Mouse (Mus musculus) Patski (cell line): ENCODE data around the gene Lxn. TPM values are rescaled to one million over a fixed set of nuclear protein-coding genes. Genes with fewer than 3 reads are reported as not detected.

Experiments used
- ATAC-seq: fragments of 100-300 bp; one replicate; pipeline ENCODE4 v1.8.0; 2021
- CTCF ChIA-PET: fragments of 350-600 bp; sonication (Branson Sonifier 250); formaldehyde crosslinking; loops from one replicate; lab custom pipeline; 2022; ENCODE audit warnings: inconsistent platforms; lab: Charles Lee
- POLR2A ChIA-PET: fragments of 350-600 bp; sonication (Branson Sonifier 250); formaldehyde crosslinking; loops from one replicate; lab custom pipeline; 2022; ENCODE audit warnings: antibody characterized with exemption, inconsistent platforms; lab: Charles Lee
- DNase-seq: peaks from one replicate; pipeline ENCODE4 v3.0.0-alpha.2; 2011; ENCODE audit warnings: low read depth, low spot score
- H3K27me3 ChIP-seq: fragments of 371-371 bp; one replicate; pipeline ENCODE4 v1.5.1; 2021
- CTCF ChIP-seq: fragments of 100-300 bp; IDR thresholded peaks from one replicate; pipeline ENCODE4 v1.5.1; 2021
- in situ Hi-C: fragments of 300-500 bp; cut with MboI; formaldehyde crosslinking; loops from 3 replicates; pipeline ENCODE4 v1.11.1; 2018; ENCODE audit warnings: low pct_unique_long_range_greater_than_20kb, mixed read lengths
- polyA plus RNA-seq: library from polyadenylated mRNA; unstranded; gene quantifications from one replicate; pipeline ENCODE4 v1.2.3, GENCODE M21; 2021

Lxn gene
- polyA plus RNA-seq, 1 experiment from 2014 or later, result 74.6 TPM

DNA sequence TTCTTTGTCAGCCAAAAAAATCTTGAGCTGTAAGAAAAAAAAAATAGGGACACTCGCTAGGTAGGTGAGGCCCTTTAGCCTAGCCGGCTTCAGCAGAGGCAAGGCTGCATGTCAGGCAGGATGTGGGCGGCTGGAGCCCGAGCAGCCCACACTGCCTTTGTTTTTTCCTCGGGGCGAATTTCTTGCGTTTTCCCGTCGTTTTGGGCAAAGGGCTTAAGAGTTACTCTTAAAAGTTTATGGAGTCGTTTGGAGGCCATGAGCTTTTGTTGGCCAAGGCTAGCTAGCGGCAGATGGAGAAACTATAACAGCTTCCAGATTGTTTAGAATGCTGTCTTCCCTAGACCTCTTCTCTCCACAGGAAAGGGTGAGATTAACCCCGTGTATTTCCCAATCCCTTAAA is 725 bp downstream of the Lxn start:
- DNase-seq (no peak), ATAC-seq (peak; percentile 21)
- in situ Hi-C loops, result no loop called here
- no peaks in the 10 kb centered on the region for H3K27me3 ChIP-seq
- TF ChIP-seq CTCF, result no peak
- CTCF ChIA-PET, result interaction anchor here (1.1 to 3.0 kb wide), 10 partner anchors 12 to 105 kb away, joined by 3 to 12 read pairs (median 5); partner anchors contain the start of gene Gfm1
- POLR2A ChIA-PET, result interaction anchor here (0.7 to 1.2 kb wide), 5 partner anchors 11 to 282 kb away, joined by 3 to 5 read pairs (median 4); no protein-coding TSS in a partner anchor

- DNase-seq (no peak), ATAC-seq (no peak)
- POLR2A ChIA-PET, result interaction anchor here (1.1 to 1.2 kb wide), 2 partner anchors 10 to 20 kb away, joined by 3 to 5 read pairs; no protein-coding TSS in a partner anchor
- H3K27me3 ChIP-seq, result no peaks in the 10 kb centered on the region
- in situ Hi-C loops, result no loop called here
- CTCF ChIA-PET, result interaction anchor here (1.1 to 3.0 kb wide), 7 partner anchors 11 to 106 kb away, joined by 4 to 12 read pairs (median 5); partner anchors contain the start of gene Gfm1
- TF ChIP-seq CTCF, result no peak
Observed at GRCm38 (mm10) chr3:67462578-67462977, 1.1 kb downstream of the Lxn start.

DNA sequence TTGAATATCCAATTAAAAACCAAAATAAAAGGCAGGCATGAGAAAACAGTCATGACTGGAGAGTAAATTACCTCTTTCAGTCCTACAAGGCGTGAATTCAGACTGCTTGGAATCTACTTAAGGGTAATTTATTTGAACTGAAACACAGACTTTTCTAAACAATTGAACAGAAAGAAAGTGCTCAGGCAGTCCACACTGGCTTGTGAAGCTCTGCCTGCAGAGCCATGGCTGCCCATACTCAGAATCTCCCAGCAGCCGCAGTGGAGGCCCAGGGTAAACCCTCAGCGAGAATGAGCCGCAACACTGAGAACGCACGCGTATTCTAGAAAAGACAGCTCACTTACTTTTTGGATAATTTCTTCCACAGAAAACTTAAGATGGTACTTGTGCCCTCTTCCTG is 1.7 kb downstream of the Lxn start:
- in situ Hi-C loops, result no loop called here
- no peaks in the 10 kb centered on the region for H3K27me3 ChIP-seq
- CTCF ChIA-PET, result interaction anchor here (3.0 kb wide), 1 partner anchor 32 kb away, joined by 8 read pairs; the partner anchor contains the start of gene Gfm1
- POLR2A ChIA-PET, result interaction anchor here (1.1 kb wide), 1 partner anchor 20 kb away, joined by 5 read pairs; no protein-coding TSS in a partner anchor
- no peak for TF ChIP-seq CTCF
- ATAC-seq, result no peak
- no peak for DNase-seq

DNA sequence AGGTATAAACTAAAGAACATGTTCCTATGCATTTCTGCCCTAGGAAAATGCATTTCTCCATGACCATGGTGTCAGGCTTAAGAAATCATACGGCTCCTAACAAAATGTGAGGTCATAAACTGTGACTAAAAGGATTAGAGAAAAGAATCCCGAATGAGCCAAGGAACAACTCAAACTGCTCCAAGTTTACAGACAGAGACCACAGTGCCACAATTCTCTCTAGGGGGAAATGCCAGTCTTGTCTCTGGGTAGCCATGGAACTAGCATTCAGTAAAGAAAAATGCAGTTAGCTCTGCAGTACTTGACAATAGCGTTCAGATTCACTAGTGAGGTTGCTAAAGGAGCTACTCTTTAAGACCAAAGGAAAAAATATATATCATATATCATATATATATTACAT is 3.8 kb downstream of the Lxn start:
- ChIA-PET POLR2A (no interaction called here), CTCF (interaction anchor here (2.2 kb wide), 1 partner anchor 13 kb away, joined by 5 read pairs; no protein-coding TSS in a partner anchor)
- in situ Hi-C loops, result no loop called here
- DNase-seq, result no peak
- no peaks in the 10 kb centered on the region for H3K27me3 ChIP-seq
- ATAC-seq, result no peak
- TF ChIP-seq CTCF, result no peak

DNA sequence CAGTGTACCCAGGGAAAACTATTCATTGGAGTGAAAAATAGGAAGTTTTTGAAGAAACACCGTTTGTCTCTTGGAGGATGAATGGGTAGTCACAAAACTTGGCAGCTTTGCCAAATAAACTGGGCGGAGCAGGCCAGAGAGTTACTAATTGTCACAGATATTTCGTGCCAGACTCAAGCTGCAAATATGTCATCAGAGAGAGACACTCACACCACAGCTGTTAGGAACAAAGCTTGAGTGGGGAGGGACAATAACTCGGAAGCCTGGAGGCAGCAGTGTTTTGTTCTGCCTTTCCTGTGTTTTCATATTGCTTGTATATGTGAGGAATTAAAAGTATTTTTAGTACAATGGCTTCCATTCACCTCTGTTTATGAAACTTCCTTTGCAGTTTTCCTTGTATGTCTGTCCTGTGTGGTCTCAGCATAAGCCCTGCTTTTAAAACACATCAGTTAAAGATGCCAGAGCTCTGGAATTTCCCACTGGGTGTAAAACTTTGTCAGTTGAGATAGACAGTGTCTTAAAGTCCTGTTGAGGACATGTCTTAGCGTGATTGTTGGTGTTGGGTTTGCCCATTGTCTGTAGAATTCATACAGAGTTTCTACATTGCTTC is 13.0 kb downstream of the Lxn start:
- no peak for ATAC-seq
- in situ Hi-C loops, result no loop called here

GRCm38 (mm10) chr3:67449660-67450059 is 14.1 kb downstream of the Lxn start:
- no peaks in the 10 kb centered on the region for H3K27me3 ChIP-seq
- in situ Hi-C loops, result no loop called here
- ChIA-PET CTCF (interaction anchor here (1.0 to 3.8 kb wide), 4 partner anchors 8 to 20 kb away, joined by 3 to 14 read pairs (median 4); partner anchors contain the start of genes Gfm1 and Lxn), POLR2A (no interaction called here)
- no peak for ATAC-seq
- DNase-seq, result no peak
- TF ChIP-seq CTCF, result no peak

More for the DNA sequence above, 13.0 kb downstream of the Lxn start:
- DNase-seq, result no peak
- H3K27me3 ChIP-seq, result no peaks in the 10 kb centered on the region
- ChIA-PET POLR2A (no interaction called here), CTCF (interaction anchor here (1.2 to 3.8 kb wide), 4 partner anchors 9 to 21 kb away, joined by 3 to 14 read pairs (median 5); partner anchors contain the start of gene Gfm1)
- TF ChIP-seq CTCF, result no peak

DNA sequence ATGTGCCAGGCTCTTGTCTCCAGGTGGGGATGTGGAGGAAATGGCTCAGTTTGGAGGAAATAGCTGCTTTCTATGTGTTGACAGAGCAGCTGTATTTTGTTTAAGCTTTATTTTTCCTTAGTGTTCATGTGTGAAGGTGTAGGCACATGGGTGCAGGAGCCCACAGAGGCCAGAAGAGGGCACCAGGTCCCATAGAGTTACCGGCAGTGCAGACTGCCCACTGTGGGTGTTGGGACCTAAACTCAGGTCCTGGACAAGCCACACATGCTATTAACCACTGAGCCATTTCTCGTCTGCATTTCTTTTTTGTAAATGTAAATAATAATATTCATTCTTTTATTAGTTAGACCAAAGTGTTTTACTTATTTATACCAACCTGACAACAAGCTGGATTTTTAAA is 16.6 kb downstream of the Lxn start:
- no peaks in the 10 kb centered on the region for H3K27me3 ChIP-seq
- no peak for TF ChIP-seq CTCF
- ATAC-seq, result peak; percentile 77
- in situ Hi-C loops, result no loop called here
- DNase-seq, result no peak
- ChIA-PET POLR2A (interaction anchor here (0.6 to 0.7 kb wide), 3 partner anchors 14 to 1216 kb away, joined by 3 read pairs; no protein-coding TSS in a partner anchor), CTCF (interaction anchor here (1.0 to 2.0 kb wide), 7 partner anchors 10 to 119 kb away, joined by 4 to 9 read pairs (median 5); partner anchors contain the start of genes Gfm1 and Lxn)

- CTCF ChIA-PET, result interaction anchor here (0.7 to 1.3 kb wide), 3 partner anchors 18 to 134 kb away, joined by 3 read pairs; no protein-coding TSS in a partner anchor
- no peak for TF ChIP-seq CTCF
- in situ Hi-C loops, result loop anchor here (5.0 kb wide), 1 partner anchor 82 kb away; no protein-coding TSS in a partner anchor
- H3K27me3 ChIP-seq, result no peaks in the 10 kb centered on the region
- POLR2A ChIA-PET, result interaction anchor here (0.5 kb wide), 1 partner anchor 859 kb away, joined by 3 read pairs; no protein-coding TSS in a partner anchor
- ATAC-seq (no peak), DNase-seq (no peak)
Observed at GRCm38 (mm10) chr3:67434011-67434410, 29.7 kb downstream of the Lxn start.

DNA sequence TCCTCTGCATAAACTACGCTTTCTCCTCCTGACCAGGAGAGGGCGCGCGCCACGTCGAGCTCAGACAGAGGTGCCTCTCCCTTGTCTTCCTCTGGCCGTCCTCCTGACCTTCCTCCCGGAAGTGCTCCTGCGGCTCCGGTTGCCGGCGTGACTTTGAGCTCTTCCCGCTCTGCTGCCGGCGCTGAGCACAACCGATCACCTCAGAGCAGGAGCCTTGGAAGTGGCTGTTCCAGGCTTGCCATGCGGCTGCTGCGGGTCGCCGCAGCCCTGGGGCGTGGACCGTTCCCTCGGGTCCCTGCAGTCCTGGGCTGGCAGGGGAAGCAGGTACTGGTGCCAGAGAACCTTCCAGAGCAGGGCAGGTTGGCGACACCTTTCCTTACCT is 33.7 kb downstream of the Lxn start, which contains the start of gene Gfm1:
Gfm1 (plus strand) TSS at position 98 of the 382 bp plus-strand sequence.
- DNase-seq, result peak; percentile 71
- TF ChIP-seq CTCF, result peak; percentile 99
- POLR2A ChIA-PET, result interaction anchor here (0.5 to 1.6 kb wide), 2 partner anchors 56 to 674 kb away, joined by 5 read pairs; partner anchors contain the start of genes Gm17402 and Mlf1
- peak; percentile 96 for ATAC-seq
- CTCF ChIA-PET, result interaction anchor here (0.6 to 2.5 kb wide), 28 partner anchors 9 to 1095 kb away, joined by 3 to 18 read pairs (median 4); partner anchors contain the start of gene Lxn
- in situ Hi-C loops, result loop anchor here (5.0 kb wide), 1 partner anchor 78 kb away; no protein-coding TSS in a partner anchor
- no peaks in the 10 kb centered on the region for H3K27me3 ChIP-seq

DNA sequence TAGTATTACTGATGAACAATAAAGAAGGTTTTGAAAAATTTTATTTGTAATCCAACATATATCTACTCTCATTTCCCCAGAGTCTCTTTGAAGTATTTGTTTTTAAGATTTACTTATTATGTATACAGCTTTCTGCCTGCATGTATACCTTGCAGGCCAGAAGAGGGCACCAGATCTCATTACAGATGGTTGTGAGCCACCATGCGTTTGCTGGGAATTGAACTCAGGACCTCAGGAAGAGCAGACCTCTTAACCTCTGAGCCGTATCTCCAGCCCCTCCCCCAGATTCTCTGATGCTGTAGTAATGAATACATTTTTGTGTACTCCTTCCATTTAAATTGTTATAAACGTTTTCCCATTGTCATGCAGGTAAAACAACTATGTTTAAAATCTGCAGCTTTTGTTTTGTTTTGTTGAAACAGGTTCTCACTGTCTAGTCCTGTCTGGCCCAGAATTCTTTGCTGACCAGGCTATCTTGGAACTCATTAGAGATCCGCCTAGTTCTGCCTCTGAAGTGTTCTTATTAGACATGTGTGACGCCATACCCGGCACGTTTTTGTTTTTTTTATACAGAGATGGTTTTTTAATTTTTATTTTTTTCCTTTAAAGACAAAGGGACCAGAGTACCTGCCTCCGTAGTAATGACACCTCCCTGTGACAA is 34.3 kb downstream of the Lxn start:
- TF ChIP-seq CTCF, result peak; percentile 10
- in situ Hi-C loops, result no loop called here
- DNase-seq (no peak), ATAC-seq (peak; percentile 46)
- H3K27me3 ChIP-seq, result no peaks in the 10 kb centered on the region
- CTCF ChIA-PET, result interaction anchor here (0.8 to 2.5 kb wide), 24 partner anchors 9 to 139 kb away, joined by 3 to 18 read pairs (median 4); partner anchors contain the start of gene Lxn
- POLR2A ChIA-PET, result interaction anchor here (0.5 to 1.6 kb wide), 2 partner anchors 55 to 674 kb away, joined by 5 read pairs; partner anchors contain the start of genes Gm17402 and Mlf1

Other genes with a start within 250 kb of the Lxn start
- gene Mlf1, start 89.8 kb downstream of the Lxn start, polyA plus RNA-seq, result 6.7 TPM
- not detected for gene Gm17402, start 88.8 kb downstream of the Lxn start, polyA plus RNA-seq
- 150 TPM for gene Gfm1, start 33.8 kb downstream of the Lxn start, polyA plus RNA-seq
- gene Rarres1, start 51.6 kb upstream of the Lxn start, polyA plus RNA-seq, result not detected
- gene Mfsd1, start 118.8 kb upstream of the Lxn start, polyA plus RNA-seq, result 189 TPM